Mouse (Mus musculus) heart, embryonic 14.5 days (tissue): ENCODE results near the gene 4833439L19Rik. TPM values are rescaled to one million over a fixed set of nuclear protein-coding genes. Genes with fewer than 3 reads are reported as not detected.
A peak's percentile ranks its signal among the peaks of the same experiment; 100 is the strongest.

Source experiments
- ATAC-seq: fragments of 200-750 bp; cut with Nextera tagmentation; 2 replicates; pipeline ENCODE4 v1.8.0; 2017; ENCODE audit warnings: low read depth, moderate TSS enrichment; ENCODE audit not compliant: insufficient number of reproducible peaks, insufficient read depth, low FRiP score
- H3K27ac ChIP-seq, 2 experiments: fragments of 200-500 bp in 1 of 2; fragments of 300-500 bp in 1 of 2; sonication (generic) in 1 of 2; replicated peaks in 1 of 2; 2 replicates each; pipeline ENCODE4 v1.5.1; 2012 to 2014; ENCODE audit warnings: low read depth in 2 of 2, low read length in 2 of 2, control low read depth in 1 of 2, mild to moderate bottlenecking in 1 of 2, mixed read lengths in 1 of 2; ENCODE audit not compliant: control insufficient read depth in 1 of 2, insufficient read depth in 1 of 2
- H3K27me3 ChIP-seq: fragments of 300-500 bp; sonication (generic); 2 replicates; pipeline ENCODE4 v1.6.1; 2014; ENCODE audit warnings: mild to moderate bottlenecking, low read length, control low read depth; ENCODE audit not compliant: control insufficient read depth, insufficient read depth
- H3K36me3 ChIP-seq: fragments of 300-500 bp; sonication (generic); 2 replicates; pipeline ENCODE4 v1.6.1; 2014; ENCODE audit warnings: mild to moderate bottlenecking, control low read depth, low read length, mixed read lengths; ENCODE audit not compliant: control insufficient read depth, insufficient read depth
- H3K4me1 ChIP-seq, 2 experiments: fragments of 200-500 bp in 1 of 2; fragments of 300-500 bp in 1 of 2; sonication (generic) in 1 of 2; 2 replicates each; pipeline ENCODE4 v1.6.1; 2012 to 2014; ENCODE audit warnings: low read length in 2 of 2, control low read depth in 1 of 2, mixed read lengths in 1 of 2; ENCODE audit not compliant: control insufficient read depth in 2 of 2, insufficient read depth in 2 of 2
- H3K4me2 ChIP-seq: fragments of 300-500 bp; sonication (generic); 2 replicates; pipeline ENCODE4 v1.6.1; 2014; ENCODE audit warnings: mild to moderate bottlenecking, low read length
- H3K4me3 ChIP-seq, 2 experiments: fragments of 200-500 bp in 1 of 2; fragments of 300-500 bp in 1 of 2; sonication (generic) in 1 of 2; 2 replicates each; pipeline ENCODE4 v1.5.1; 2012 to 2014; ENCODE audit warnings: low read length in 2 of 2, mild to moderate bottlenecking in 2 of 2, control low read depth in 1 of 2, low read depth in 1 of 2, moderate library complexity in 1 of 2; ENCODE audit not compliant: control insufficient read depth in 1 of 2, insufficient read depth in 1 of 2
- H3K9ac ChIP-seq: fragments of 300-500 bp; sonication (generic); 2 replicates; pipeline ENCODE4 v1.6.1; 2014; ENCODE audit warnings: mild to moderate bottlenecking, low read length
- H3K9me3 ChIP-seq: fragments of 300-500 bp; sonication (generic); 2 replicates; pipeline ENCODE4 v1.6.1; 2016; ENCODE audit warnings: low read length, control low read depth; ENCODE audit not compliant: control insufficient read depth
- WGBS: fragments of 180-500 bp; shearing (Covaris S2); extraction: QIAGEN DNeasy Blood & Tissue Kit; methylation state at CpG from one replicate; pipeline ENCODE4 v1.1.7; 2014; 5-methylcytosine and 5-hydroxymethylcytosine counted together
- polyA plus RNA-seq: library from polyadenylated mRNA; unstranded; fragments of >200 nt; fragmentation: Nextera tagmentation; extraction: Ambion mirVana; gene quantifications from 2 replicates; pipeline ENCODE4 v1.2.1, GENCODE M21; 2014

Gene 4833439L19Rik
- polyA plus RNA-seq, 1 experiment from 2014 or later, result 123 TPM

GRCm38 (mm10) chr13:54596107-54596690 lies 31.0 kb upstream of the 4833439L19Rik start:
- H3K27me3 ChIP-seq, result no peaks in the 10 kb centered on the region
- peaks cover 39% of the 10 kb centered on the region for H3K36me3 ChIP-seq
- peak overlapping the region; percentile 41 for H3K9ac ChIP-seq
- 31% methylated on average over 8 of the region's 8 CpGs for WGBS
- H3K27ac ChIP-seq, result peak overlapping the region; percentile 47 to 78
- H3K4me1 ChIP-seq, result peaks cover 24 to 34% of the 10 kb centered on the region in 2 experiments
- peak; percentile 40; the same call in 1 of the 2 replicates for ATAC-seq
- no peak overlapping the region for H3K4me3 ChIP-seq
- peak overlapping the region; percentile 26; the same call in 1 of the 2 replicates for H3K4me2 ChIP-seq
- H3K9me3 ChIP-seq, result no peaks in the 10 kb centered on the region

GRCm38 (mm10) chr13:54593617-54594016 lies 28.4 kb upstream of the 4833439L19Rik start:
- WGBS, result 90% methylated on average over 11 of the region's 11 CpGs
- peaks cover 33% of the 10 kb centered on the region for H3K36me3 ChIP-seq
- H3K4me3 ChIP-seq, result no peak overlapping the region
- no peaks in the 10 kb centered on the region for H3K9me3 ChIP-seq
- no peak overlapping the region for H3K4me2 ChIP-seq
- H3K9ac ChIP-seq, result no peak overlapping the region
- H3K27me3 ChIP-seq, result no peaks in the 10 kb centered on the region
- H3K4me1 ChIP-seq, result peaks cover 25 to 39% of the 10 kb centered on the region in 2 experiments
- ATAC-seq, result no peak
- no peak overlapping the region for H3K27ac ChIP-seq

GRCm38 (mm10) chr13:54591776-54592356 lies 26.6 kb upstream of the 4833439L19Rik start:
- Histone ChIP-seq H3K4me2 (peak overlapping the region; percentile 86), H3K9me3 (no peaks in the 10 kb centered on the region), H3K4me1 (peaks cover 19 to 29% of the 10 kb centered on the region in 2 experiments), H3K36me3 (peaks cover 44% of the 10 kb centered on the region), H3K4me3 (no peak overlapping the region), H3K9ac (no peak overlapping the region), H3K27me3 (no peaks in the 10 kb centered on the region), H3K27ac (no peak overlapping the region)
- WGBS, result 87% methylated on average over 8 of the region's 8 CpGs
- no peak for ATAC-seq

GRCm38 (mm10) chr13:54589996-54590951 lies 25.0 kb upstream of the 4833439L19Rik start, which contains the start of the genes Nop16 and Higd2a:
Gene Nop16, minus strand, starts transcription at chr13:54590090.
Gene Higd2a, plus strand, starts transcription at chr13:54590207.
- H3K4me2 ChIP-seq, result peak within 1 kb of the TSS; percentile 86
- H3K36me3 ChIP-seq, result peaks cover 59% of the 10 kb centered on the region
- ATAC-seq, result peak; percentile 97
- peak within 1 kb of the TSS; percentile 71 to 76 for H3K27ac ChIP-seq
- H3K9me3 ChIP-seq, result no peaks in the 10 kb centered on the region
- H3K27me3 ChIP-seq, result no peaks in the 10 kb centered on the region
- H3K4me3 ChIP-seq, result peak within 1 kb of the TSS; percentile 80 to 93
- peak within 1 kb of the TSS; percentile 88 for H3K9ac ChIP-seq
- WGBS, result under 1% methylated on average over 51 of the region's 51 CpGs
- H3K4me1 ChIP-seq, result peaks cover 4 to 13% of the 10 kb centered on the region in 2 experiments; a peak in 3 of 4 replicates

DNA sequence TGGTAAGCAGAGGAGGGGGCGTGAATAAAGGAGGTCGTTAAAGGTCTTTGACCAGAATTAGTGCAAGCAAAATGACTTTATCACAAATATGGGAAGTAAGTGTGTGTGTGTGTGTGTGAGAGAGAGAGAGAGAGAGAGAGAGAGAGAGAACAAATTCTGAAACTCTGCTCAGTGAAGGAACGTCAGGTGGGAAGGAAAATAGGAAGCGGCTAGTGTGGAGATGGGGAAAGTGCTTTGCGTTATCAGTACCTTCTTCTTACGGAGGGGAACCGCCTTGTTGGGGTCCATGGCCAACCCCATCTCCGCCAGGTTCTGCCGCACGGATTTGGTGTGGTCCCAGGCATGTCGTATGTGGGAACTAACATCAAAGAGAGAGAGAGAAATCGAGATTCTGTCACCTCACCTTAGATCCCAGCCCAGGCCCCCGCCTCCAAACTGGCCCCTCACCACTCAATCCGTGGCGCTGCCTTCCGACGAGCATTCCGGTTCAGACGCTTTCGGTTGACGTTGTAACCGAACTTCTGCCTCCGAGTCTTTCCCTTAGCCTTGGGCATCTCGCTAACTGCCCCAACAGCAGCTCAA lies 24.3 kb upstream of the 4833439L19Rik start:
- under 1% methylated on average over 24 of the region's 24 CpGs for WGBS
- peaks cover 62% of the 10 kb centered on the region for H3K36me3 ChIP-seq
- H3K4me3 ChIP-seq, result peak overlapping the region; percentile 80 to 93
- peak overlapping the region; percentile 88 for H3K9ac ChIP-seq
- peak overlapping the region; percentile 53 to 76; a peak in 3 of 4 replicates for H3K27ac ChIP-seq
- 0 out of 2 replicates have a peak, but pooled peaks have one; percentile 1 for ATAC-seq
- no peaks in the 10 kb centered on the region for H3K27me3 ChIP-seq
- peaks cover 2 to 12% of the 10 kb centered on the region in 2 experiments; a peak in 2 of 4 replicates for H3K4me1 ChIP-seq
- H3K4me2 ChIP-seq, result peak overlapping the region; percentile 82
- H3K9me3 ChIP-seq, result no peaks in the 10 kb centered on the region

DNA sequence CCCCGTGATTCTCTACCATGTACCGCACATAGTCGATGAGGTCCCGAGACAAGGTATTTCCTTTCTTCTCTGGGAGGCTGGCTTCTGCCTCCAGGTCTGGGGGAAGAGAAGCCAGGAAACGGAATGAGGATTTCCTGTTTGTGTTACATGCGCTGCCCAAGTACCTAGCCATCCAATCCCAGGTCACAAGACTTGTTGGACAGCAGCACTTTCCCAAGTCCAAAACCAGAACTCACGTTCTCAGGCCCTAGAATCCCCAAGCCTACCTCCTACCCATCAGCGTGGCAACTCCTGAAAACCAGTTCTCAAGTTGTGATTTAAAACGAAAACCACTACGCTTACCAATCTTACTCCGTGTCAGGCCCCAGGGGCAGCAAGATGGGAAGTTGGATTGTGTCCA lies 20.6 kb upstream of the 4833439L19Rik start:
- WGBS, result 75% methylated on average over 11 of the region's 11 CpGs
- Histone ChIP-seq H3K27me3 (no peaks in the 10 kb centered on the region), H3K9me3 (no peaks in the 10 kb centered on the region), H3K9ac (no peak overlapping the region), H3K4me1 (peaks cover 0 to 1% of the 10 kb centered on the region in 2 experiments; a peak in 1 of 4 replicates), H3K4me2 (no peak overlapping the region), H3K27ac (no peak overlapping the region), H3K36me3 (peaks cover 77% of the 10 kb centered on the region), H3K4me3 (no peak overlapping the region)
- ATAC-seq, result no peak

GRCm38 (mm10) chr13:54582860-54583259 lies 17.6 kb upstream of the 4833439L19Rik start:
- Histone ChIP-seq H3K9me3 (no peaks in the 10 kb centered on the region), H3K4me2 (no peak overlapping the region), H3K27ac (no peak overlapping the region), H3K36me3 (peaks cover 99% of the 10 kb centered on the region), H3K27me3 (no peaks in the 10 kb centered on the region), H3K9ac (no peak overlapping the region), H3K4me3 (no peak overlapping the region), H3K4me1 (no peaks in the 10 kb centered on the region)
- no peak for ATAC-seq
- WGBS, result 81% methylated on average over 5 of the region's 5 CpGs
